Mouse (Mus musculus) ES-E14 (cell line): ENCODE measurements around the gene 9430007A20Rik. TPM values are rescaled to one million over a fixed set of nuclear protein-coding genes. Genes with fewer than 3 reads are reported as not detected.

ENCODE experiments used
- DNase-seq: peaks from one replicate; pipeline ENCODE4 v3.0.0-alpha.2; 2013; ENCODE audit warnings: low read depth, low spot score
- H3K27ac ChIP-seq: 2 replicates; pipeline ENCODE4 v1.5.1; 2012; ENCODE audit warnings: low read depth, mild to moderate bottlenecking, low read length, moderate library complexity, mixed read lengths; ENCODE audit not compliant: poor library complexity, insufficient read depth, severe bottlenecking
- H3K36me3 ChIP-seq: 2 replicates; pipeline ENCODE4 v1.6.1; 2012; ENCODE audit warnings: mild to moderate bottlenecking, low read length, moderate library complexity, mixed read lengths; ENCODE audit not compliant: control insufficient read depth, poor library complexity, insufficient read depth, severe bottlenecking
- H3K4me1 ChIP-seq, 2 experiments: fragments of 150-350 bp in 1 of 2; sonication (generic) in 1 of 2; 2 replicates each; pipeline ENCODE4 v1.6.1; 2012; ENCODE audit warnings: low read length in 2 of 2, mild to moderate bottlenecking in 1 of 2, mixed read lengths in 1 of 2; ENCODE audit not compliant: control insufficient read depth in 2 of 2, insufficient read depth in 2 of 2, poor library complexity in 1 of 2
- H3K4me3 ChIP-seq, 2 experiments: fragments of 150-350 bp in 1 of 2; sonication (generic) in 1 of 2; 2 replicates each; pipeline ENCODE4 v1.5.1; 2012; ENCODE audit warnings: low read length in 2 of 2, low read depth in 1 of 2, mild to moderate bottlenecking in 1 of 2, mixed read lengths in 1 of 2; ENCODE audit not compliant: insufficient read depth in 1 of 2, poor library complexity in 1 of 2, severe bottlenecking in 1 of 2
- H3K9ac ChIP-seq: 2 replicates; pipeline ENCODE4 v1.6.1; 2012; ENCODE audit warnings: low read depth, mild to moderate bottlenecking, low read length, mixed read lengths; ENCODE audit not compliant: poor library complexity, insufficient read depth, severe bottlenecking
- H3K9me3 ChIP-seq: fragments of 150-350 bp; sonication (generic); 2 replicates; pipeline ENCODE4 v1.6.1; 2012; ENCODE audit warnings: low read depth, mild to moderate bottlenecking, low read length; ENCODE audit not compliant: control insufficient read depth, insufficient read depth
- CHD2 ChIP-seq: IDR thresholded peaks from 2 replicates; pipeline ENCODE4 v1.6.1; 2014; ENCODE audit warnings: mild to moderate bottlenecking, low read depth, low read length, inconsistent platforms
- HCFC1 ChIP-seq: IDR thresholded peaks from 2 replicates; pipeline ENCODE4 v1.6.1; 2012; ENCODE audit warnings: low read length, inconsistent platforms, borderline replicate concordance; ENCODE audit not compliant: insufficient read depth
- MAFK ChIP-seq: IDR thresholded peaks from 2 replicates; pipeline ENCODE4 v1.6.1; 2014; ENCODE audit warnings: mild to moderate bottlenecking, low read depth, low read length, inconsistent platforms; ENCODE audit not compliant: insufficient read depth
- ZC3H11A ChIP-seq: IDR thresholded peaks from 2 replicates; pipeline ENCODE4 v1.6.1; 2012; ENCODE audit warnings: low read depth, mild to moderate bottlenecking, inconsistent platforms, low read length, borderline replicate concordance
- ZNF384 ChIP-seq: IDR thresholded peaks from 2 replicates; pipeline ENCODE4 v1.6.1; 2012; ENCODE audit warnings: low read depth, low read length, inconsistent platforms
- in situ Hi-C, 2 experiments: fragments of 600-800 bp; cut with MboI; formaldehyde crosslinking; loops; one replicate each; pipeline ENCODE4 v1.15.1; 2025; ENCODE audit warnings: low sequenced_read_pairs in 2 of 2, inconsistent platforms in 1 of 2; ENCODE audit not compliant: unreplicated experiment in 2 of 2
- total RNA-seq: library from RNA; depleted of rRNA; stranded (reverse); fragments of 300-350 nt; gene quantifications from 2 replicates; pipeline ENCODE4 v1.2.3, GENCODE M21; 2012; rRNA removed

Gene 9430007A20Rik
- total RNA-seq, 1 experiment: not detected

DNA sequence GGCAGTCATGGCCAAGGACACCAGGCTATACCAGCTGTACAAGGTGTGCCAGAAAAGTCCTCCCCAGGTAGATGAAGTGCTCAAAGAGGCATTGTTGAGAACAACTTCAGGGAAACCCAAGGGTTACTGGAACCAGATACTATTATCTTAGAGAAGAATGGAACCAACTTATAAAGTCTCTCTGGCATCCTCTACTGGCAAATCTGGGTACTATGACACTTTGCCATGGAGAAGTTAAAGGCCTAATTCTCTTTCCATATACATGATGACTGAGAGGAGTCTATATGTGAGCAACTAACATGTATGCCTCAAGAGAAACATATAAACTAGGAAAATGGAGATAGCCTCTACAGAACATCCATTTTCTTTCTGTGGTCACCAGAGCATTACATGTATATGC lies 31.5 kb downstream of the 9430007A20Rik start:
- DNase-seq: no peak
- TF ChIP-seq MAFK (no peak), ZC3H11A (0 out of 2 replicates have a peak, but pooled peaks have one; percentile 14)
- Histone ChIP-seq H3K4me3 (no peak overlapping the region), H3K27ac (no peak overlapping the region), H3K9ac (no peak overlapping the region), H3K36me3 (no peaks in the 10 kb centered on the region), H3K9me3 (no peaks in the 10 kb centered on the region), H3K4me1 (no peaks in the 10 kb centered on the region)
- in situ Hi-C loops: no loop called here

DNA sequence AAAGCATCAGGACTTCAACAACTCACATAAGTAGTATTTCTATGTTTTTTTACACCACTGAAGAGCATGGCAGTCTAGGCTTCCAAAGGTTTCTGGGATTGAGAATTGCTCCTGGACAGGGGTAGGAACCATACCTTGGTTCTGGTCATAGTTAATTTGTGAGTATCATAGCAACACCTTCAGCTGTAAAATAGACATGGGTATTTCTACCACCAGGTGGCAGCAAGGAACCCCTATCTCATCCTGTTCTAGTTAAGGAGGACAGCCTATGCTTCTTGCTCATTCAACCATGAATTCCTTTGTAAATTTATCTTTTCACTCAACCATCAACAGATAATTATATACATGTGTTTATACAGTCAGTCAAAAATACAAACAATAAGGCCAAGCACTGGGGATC lies 40.2 kb downstream of the 9430007A20Rik start:
- in situ Hi-C loops: no loop called here
- Histone ChIP-seq H3K4me3 (no peak overlapping the region), H3K36me3 (no peaks in the 10 kb centered on the region), H3K27ac (no peak overlapping the region), H3K9me3 (no peaks in the 10 kb centered on the region), H3K9ac (no peak overlapping the region), H3K4me1 (no peaks in the 10 kb centered on the region)
- peak; percentile 34 for DNase-seq
- TF ChIP-seq ZNF384 (no peak), CHD2 (no peak), ZC3H11A (no peak), MAFK (no peak), HCFC1 (no peak)

DNA sequence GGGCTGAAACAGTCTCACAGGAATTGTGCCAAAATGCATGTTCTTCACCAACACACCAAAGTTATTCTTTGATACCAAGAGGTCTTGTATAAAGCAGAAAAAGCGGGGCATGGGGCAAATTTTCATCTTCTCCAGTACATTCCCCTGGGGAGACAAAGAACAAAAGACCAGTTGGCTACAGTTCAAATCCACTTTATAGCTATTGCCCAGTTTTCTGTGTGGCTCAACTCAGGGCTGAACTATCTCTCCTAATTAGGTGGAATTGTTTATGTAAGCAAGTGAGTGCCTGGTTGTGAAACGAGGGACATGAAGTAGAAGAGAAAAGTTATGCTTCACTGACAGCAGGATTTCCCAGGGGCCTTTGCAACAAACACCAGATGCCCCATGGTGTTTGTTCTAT lies 41.6 kb downstream of the 9430007A20Rik start:
- no peak for TF ChIP-seq CHD2
- TF ChIP-seq ZNF384: no peak
- no peak for TF ChIP-seq MAFK
- no peak for TF ChIP-seq HCFC1
- TF ChIP-seq ZC3H11A: no peak
- no peak overlapping the region for H3K9ac ChIP-seq
- no peaks in the 10 kb centered on the region for H3K36me3 ChIP-seq
- no peaks in the 10 kb centered on the region for H3K9me3 ChIP-seq
- H3K4me3 ChIP-seq: no peak overlapping the region
- no peak overlapping the region for H3K27ac ChIP-seq
- H3K4me1 ChIP-seq: no peaks in the 10 kb centered on the region
- DNase-seq: no peak
- in situ Hi-C loops: no loop called here

DNA sequence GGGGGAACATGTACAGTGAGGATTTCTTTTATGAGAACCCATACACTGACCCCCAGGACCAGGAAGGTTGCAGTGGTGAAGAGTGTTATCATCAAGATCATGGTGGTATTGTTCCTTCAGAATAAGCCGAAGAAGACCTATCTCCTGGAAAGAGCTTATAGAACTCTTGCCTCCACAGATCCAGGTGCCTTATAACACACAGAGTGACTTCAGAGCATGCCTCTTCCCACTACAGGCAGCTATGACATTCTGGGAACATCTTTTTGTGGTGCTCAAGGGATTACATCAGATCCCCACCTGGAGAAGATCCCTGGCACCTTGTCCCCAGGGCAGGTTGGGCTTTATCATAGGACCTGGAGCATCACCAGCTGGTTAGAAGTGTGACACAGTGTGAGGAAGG lies 45.4 kb downstream of the 9430007A20Rik start, which contains the start of gene Gm13124:
Gene Gm13124, minus strand, starts transcription at position 101 of the 400 bp plus-strand sequence.
- TF ChIP-seq ZNF384 (no peak), ZC3H11A (no peak), HCFC1 (no peak), MAFK (no peak), CHD2 (no peak)
- no peaks in the 10 kb centered on the region for H3K4me1 ChIP-seq
- H3K9me3 ChIP-seq: no peaks in the 10 kb centered on the region
- no peak within 1 kb of the TSS for H3K9ac ChIP-seq
- no peak within 1 kb of the TSS for H3K4me3 ChIP-seq
- H3K27ac ChIP-seq: no peak within 1 kb of the TSS
- in situ Hi-C loops: no loop called here
- DNase-seq: no peak
- H3K36me3 ChIP-seq: no peaks in the 10 kb centered on the region

DNA sequence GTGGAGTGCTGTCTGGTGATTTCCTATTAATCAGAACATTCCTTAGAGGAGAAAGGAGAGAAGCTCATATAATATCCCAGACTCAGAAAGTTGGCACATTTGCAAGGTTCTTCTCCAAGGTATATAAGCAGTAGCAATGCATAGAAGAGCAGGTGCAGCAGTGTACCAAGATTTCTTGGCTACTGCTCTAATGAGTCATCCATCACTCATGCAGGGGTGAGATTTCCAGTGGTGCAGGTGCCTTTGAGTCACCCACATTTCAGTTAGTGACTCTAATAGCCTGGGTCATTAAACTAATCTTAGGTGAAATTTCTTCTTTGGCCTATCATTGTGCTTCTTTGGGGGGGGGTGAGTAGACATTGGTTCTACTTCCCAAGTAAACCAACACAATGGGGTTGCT lies 48.1 kb downstream of the 9430007A20Rik start:
- no peak overlapping the region for H3K9ac ChIP-seq
- in situ Hi-C loops: no loop called here
- no peak overlapping the region for H3K27ac ChIP-seq
- no peaks in the 10 kb centered on the region for H3K4me1 ChIP-seq
- H3K9me3 ChIP-seq: no peaks in the 10 kb centered on the region
- no peak for TF ChIP-seq HCFC1
- no peak for TF ChIP-seq MAFK
- no peak for TF ChIP-seq ZC3H11A
- TF ChIP-seq ZNF384: no peak
- TF ChIP-seq CHD2: no peak
- no peak for DNase-seq
- no peaks in the 10 kb centered on the region for H3K36me3 ChIP-seq
- H3K4me3 ChIP-seq: no peak overlapping the region

Other genes with a start within 250 kb of the 9430007A20Rik start
- 0.13 TPM in 1 of 2 replicates, not detected in the other for gene Pramel5, start 239.3 kb upstream of the 9430007A20Rik start, total RNA-seq
- gene Gm13128, start 189.6 kb upstream of the 9430007A20Rik start, total RNA-seq: 1.4 and 7.5 TPM in 2 replicates
- 3.7 and 4.3 TPM in 2 replicates for gene Gm13119, start 161.9 kb upstream of the 9430007A20Rik start, total RNA-seq
- gene Pramef20, start 141.9 kb upstream of the 9430007A20Rik start, total RNA-seq: not detected in 2 replicates
- 14.5 and 20.3 TPM in 2 replicates for gene Pramef12, start 111.4 kb upstream of the 9430007A20Rik start, total RNA-seq
- not detected in 2 replicates for gene 1700012P22Rik, start 81.0 kb upstream of the 9430007A20Rik start, total RNA-seq
- gene Gm9944, start 66.5 kb upstream of the 9430007A20Rik start, total RNA-seq: not detected in 2 replicates
- gene Aadacl3, start 56.1 kb upstream of the 9430007A20Rik start, total RNA-seq: not detected in 2 replicates
- 0.22 and 0.37 TPM in 2 replicates for gene Gm13124, start 45.3 kb downstream of the 9430007A20Rik start, total RNA-seq
- gene Aadacl4, start 93.9 kb downstream of the 9430007A20Rik start, total RNA-seq: not detected in 2 replicates
- not detected in 2 replicates for gene Gm436, start 166.5 kb downstream of the 9430007A20Rik start, total RNA-seq
- gene Gm13178, start 201.6 kb downstream of the 9430007A20Rik start, total RNA-seq: not detected in 2 replicates